Mouse (Mus musculus): ENCODE measurements around the gene Tmem156. TPM values are rescaled to one million over a fixed set of nuclear protein-coding genes. Genes with fewer than 3 reads are reported as not detected.
"Not testable (repeated sequence)": the region's sequence is repeated elsewhere in the genome, so short reads cannot be mapped to it uniquely, and the experiment has no call there.

Gene Tmem156
- polyA plus RNA-seq, 1 experiment: not detected

DNA sequence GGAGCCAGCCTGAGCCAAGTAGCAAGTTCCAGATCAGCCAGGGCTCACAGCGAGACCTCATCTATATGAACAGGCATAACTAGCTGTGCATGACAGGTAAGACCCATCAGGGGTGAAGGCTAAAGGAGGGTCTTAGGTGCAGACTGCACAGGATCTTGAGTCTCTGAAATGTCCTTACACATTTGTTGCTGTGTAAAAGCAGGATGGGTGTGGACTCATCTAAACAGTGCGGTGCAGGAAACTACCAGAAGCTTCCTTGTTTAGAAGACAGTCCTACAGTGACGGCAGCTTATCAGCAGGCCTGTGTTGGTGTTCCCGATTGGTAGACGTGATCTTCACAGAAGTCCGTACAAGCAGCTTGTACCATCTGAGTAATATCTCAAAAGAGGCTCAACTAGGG lies 21.4 kb upstream of the Tmem156 start:
- Histone ChIP-seq H3K4me3 (ENCODE audit: insufficient read depth, poor library complexity, severe bottlenecking) (no peak overlapping the region), H3K79me2 (ENCODE audit: control insufficient read depth, insufficient read depth) (no peaks in the 10 kb centered on the region), H3K79me3 (ENCODE audit: low read depth) (no peaks in the 10 kb centered on the region), H3K27me3 (ENCODE audit: control insufficient read depth, insufficient read depth, insufficient read length) (no peaks in the 10 kb centered on the region), H3K36me3 (ENCODE audit: control insufficient read depth, insufficient read depth) (no peaks in the 10 kb centered on the region), H3ac (ENCODE audit: control insufficient read depth, insufficient read length, low read depth) (no peak overlapping the region)
- TF ChIP-seq CEBPB (IDR thresholded peaks at IDR 0.05; ENCODE audit: low read depth): no peak
- TF ChIP-seq FOSL1 (IDR thresholded peaks at IDR 0.05; ENCODE audit: insufficient read depth, low read length, poor library complexity, severe bottlenecking): no peak

DNA sequence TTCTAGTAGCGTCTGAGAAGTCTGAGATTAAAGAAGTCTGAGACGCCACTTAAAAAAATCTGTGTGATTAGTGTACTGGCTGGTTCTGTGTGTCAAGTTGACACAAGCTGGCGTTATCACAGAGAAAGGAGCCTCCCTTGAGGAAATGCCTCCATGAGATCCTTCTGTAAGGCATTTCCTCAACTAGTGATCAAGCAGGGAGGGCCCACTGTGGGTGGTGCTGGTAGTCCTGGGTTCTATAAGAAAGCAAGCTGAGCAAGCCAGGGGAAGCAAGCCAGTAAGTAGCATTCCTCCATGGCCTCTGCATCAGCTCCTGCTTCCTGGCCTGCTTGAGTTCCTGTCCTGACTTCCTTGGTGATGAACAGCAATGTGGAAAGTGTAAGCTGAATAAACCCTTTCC lies 20.3 kb upstream of the Tmem156 start:
- not testable (repeated sequence) for H3ac ChIP-seq (ENCODE audit: control insufficient read depth, insufficient read length, low read depth)

DNA sequence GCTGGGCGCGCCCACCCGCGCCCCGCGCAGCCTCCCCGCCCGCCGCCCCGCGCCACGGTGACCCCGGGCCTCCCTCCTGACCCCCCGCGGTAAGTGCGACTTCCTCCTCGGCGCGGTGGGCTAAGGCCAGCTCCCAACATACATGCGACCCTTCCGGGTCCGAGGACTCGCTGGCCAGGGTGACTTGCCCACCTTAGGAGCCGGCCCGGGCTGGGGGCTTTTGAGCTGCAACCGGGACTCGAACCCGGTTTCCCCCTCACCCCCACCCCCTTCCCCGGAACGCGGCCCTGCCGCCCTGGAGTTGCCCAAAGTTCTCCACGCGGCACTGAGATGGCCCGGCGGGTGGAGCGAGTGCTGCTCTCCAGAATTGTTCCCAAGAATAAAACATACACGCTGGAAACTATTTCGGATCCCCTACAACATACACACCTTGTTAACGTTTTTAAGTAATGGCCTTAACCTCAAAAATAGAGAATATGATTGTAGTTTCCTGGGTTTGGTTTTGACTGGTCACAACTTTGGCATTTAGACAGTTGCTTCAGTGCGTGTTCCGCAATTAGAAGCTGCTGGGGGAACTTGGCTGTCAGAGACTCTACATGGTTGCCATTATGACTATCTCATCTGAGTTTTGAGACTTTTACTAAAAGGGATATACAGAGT lies 16.0 kb upstream of the Tmem156 start:
- H3K79me3 ChIP-seq (ENCODE audit: low read depth): no peaks in the 10 kb centered on the region
- no peak for TF ChIP-seq CTCF (IDR thresholded peaks at IDR 0.05; ENCODE audit: control insufficient read depth, insufficient read depth, insufficient read length)
- TF ChIP-seq CEBPB (IDR thresholded peaks at IDR 0.05; ENCODE audit: low read depth): no peak
- no peak for TF ChIP-seq USF1 (IDR thresholded peaks at IDR 0.05; ENCODE audit: low read depth)
- TF ChIP-seq MAX (IDR thresholded peaks at IDR 0.05): no peak
- H3ac ChIP-seq (ENCODE audit: control insufficient read depth, insufficient read length, low read depth): peak overlapping the region; percentile 87
- H3K36me3 ChIP-seq (ENCODE audit: control insufficient read depth, insufficient read depth): no peaks in the 10 kb centered on the region
- peak overlapping the region; percentile 43 for H3K4me3 ChIP-seq (ENCODE audit: insufficient read depth, poor library complexity, severe bottlenecking)
- no peaks in the 10 kb centered on the region for H3K79me2 ChIP-seq (ENCODE audit: control insufficient read depth, insufficient read depth)
- H3K27me3 ChIP-seq (ENCODE audit: control insufficient read depth, insufficient read depth, insufficient read length): no peaks in the 10 kb centered on the region

More for the DNA sequence above, 20.3 kb upstream of the Tmem156 start:
- H3K79me3 ChIP-seq (ENCODE audit: low read depth); H3K36me3 ChIP-seq (ENCODE audit: control insufficient read depth, insufficient read depth); H3K4me3 ChIP-seq (ENCODE audit: insufficient read depth, poor library complexity, severe bottlenecking); H3K27me3 ChIP-seq (ENCODE audit: control insufficient read depth, insufficient read depth, insufficient read length); H3K79me2 ChIP-seq (ENCODE audit: control insufficient read depth, insufficient read depth): not testable (repeated sequence)

DNA sequence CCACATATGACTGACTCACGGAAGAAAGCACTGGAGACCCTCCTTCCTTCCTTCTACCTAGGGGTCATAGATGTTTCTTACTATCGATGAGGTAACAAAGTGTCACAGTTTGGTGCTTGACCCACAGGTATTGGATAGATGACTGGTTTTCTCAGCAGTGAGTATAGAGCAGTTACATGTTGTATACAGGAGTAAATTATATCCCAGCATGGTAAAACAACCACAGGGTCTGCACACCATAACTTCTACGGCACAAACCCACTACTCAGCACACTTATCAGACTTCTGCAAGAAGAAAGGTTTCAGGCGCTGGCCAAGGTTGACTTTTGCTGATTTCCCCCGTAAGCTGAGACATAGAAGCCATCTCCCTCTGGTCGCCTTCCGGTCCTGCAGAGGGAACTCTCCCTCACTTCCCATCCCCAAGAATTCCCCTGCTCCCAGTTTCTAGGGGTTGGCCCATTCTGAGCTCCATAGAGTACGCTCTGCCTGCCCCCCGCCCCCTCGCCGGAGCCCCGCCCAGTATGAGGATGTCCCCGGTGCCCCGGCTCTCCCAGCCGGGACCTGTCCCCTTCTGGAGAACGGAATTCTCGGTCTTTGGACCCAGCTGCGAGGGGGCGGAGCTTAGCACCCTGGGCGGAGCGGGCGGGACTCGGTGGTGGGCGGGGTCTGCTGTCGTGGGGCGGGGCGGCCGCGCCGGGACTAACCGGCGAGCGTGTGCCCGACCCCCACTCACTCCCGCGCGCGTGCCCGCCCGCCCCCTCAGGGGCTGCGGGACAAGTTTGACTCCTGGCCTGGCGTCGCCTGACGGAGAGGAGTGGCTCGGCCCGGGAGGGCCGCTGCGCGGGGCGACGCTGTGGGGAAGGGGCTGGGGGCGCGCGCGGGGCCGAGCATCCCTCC lies 15.2 kb upstream of the Tmem156 start, which contains the start of gene Klhl5:
TSS of gene Klhl5 (plus strand) at position 664 of the 897 bp plus-strand sequence.
- H3K36me3 ChIP-seq (ENCODE audit: control insufficient read depth, insufficient read depth): no peaks in the 10 kb centered on the region
- no peaks in the 10 kb centered on the region for H3K79me3 ChIP-seq (ENCODE audit: low read depth)
- H3K4me3 ChIP-seq (ENCODE audit: insufficient read depth, poor library complexity, severe bottlenecking): peak within 1 kb of the TSS; percentile 43
- H3K79me2 ChIP-seq (ENCODE audit: control insufficient read depth, insufficient read depth): no peaks in the 10 kb centered on the region
- TF ChIP-seq MAX (IDR thresholded peaks at IDR 0.05) (no peak), USF1 (IDR thresholded peaks at IDR 0.05; ENCODE audit: low read depth) (no peak)
- no peaks in the 10 kb centered on the region for H3K27me3 ChIP-seq (ENCODE audit: control insufficient read depth, insufficient read depth, insufficient read length)
- peak within 1 kb of the TSS; percentile 87 for H3ac ChIP-seq (ENCODE audit: control insufficient read depth, insufficient read length, low read depth)

DNA sequence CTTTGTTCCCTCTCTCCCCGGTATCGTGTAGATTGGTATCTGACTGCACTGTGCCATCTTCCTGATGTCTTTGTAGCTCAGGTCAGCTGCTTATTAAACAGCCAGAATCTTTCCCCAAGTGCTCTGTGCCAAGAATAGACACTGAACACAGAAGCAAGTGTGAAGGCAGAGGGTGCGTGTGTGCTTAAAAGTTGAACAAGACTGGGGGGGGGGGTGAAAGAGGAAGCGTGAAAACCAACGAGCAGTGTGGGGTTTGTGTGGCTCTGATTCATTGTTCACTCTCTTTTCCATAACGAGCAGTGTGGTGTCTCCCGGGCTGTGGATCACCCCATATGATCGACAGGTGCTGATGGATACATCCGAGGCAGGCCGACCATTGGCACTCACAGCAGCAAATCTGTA lies 10.7 kb upstream of the Tmem156 start:
- H3K79me2 ChIP-seq (ENCODE audit: control insufficient read depth, insufficient read depth): no peaks in the 10 kb centered on the region
- no peak for TF ChIP-seq CTCF (IDR thresholded peaks at IDR 0.05; ENCODE audit: control insufficient read depth, insufficient read depth, insufficient read length)
- no peak for TF ChIP-seq MAX (IDR thresholded peaks at IDR 0.05)
- no peaks in the 10 kb centered on the region for H3K36me3 ChIP-seq (ENCODE audit: control insufficient read depth, insufficient read depth)
- H3K27me3 ChIP-seq (ENCODE audit: control insufficient read depth, insufficient read depth, insufficient read length): no peaks in the 10 kb centered on the region
- H3K79me3 ChIP-seq (ENCODE audit: low read depth): no peaks in the 10 kb centered on the region
- H3K4me3 ChIP-seq (ENCODE audit: insufficient read depth, poor library complexity, severe bottlenecking): no peak overlapping the region
- no peak overlapping the region for H3ac ChIP-seq (ENCODE audit: control insufficient read depth, insufficient read length, low read depth)

DNA sequence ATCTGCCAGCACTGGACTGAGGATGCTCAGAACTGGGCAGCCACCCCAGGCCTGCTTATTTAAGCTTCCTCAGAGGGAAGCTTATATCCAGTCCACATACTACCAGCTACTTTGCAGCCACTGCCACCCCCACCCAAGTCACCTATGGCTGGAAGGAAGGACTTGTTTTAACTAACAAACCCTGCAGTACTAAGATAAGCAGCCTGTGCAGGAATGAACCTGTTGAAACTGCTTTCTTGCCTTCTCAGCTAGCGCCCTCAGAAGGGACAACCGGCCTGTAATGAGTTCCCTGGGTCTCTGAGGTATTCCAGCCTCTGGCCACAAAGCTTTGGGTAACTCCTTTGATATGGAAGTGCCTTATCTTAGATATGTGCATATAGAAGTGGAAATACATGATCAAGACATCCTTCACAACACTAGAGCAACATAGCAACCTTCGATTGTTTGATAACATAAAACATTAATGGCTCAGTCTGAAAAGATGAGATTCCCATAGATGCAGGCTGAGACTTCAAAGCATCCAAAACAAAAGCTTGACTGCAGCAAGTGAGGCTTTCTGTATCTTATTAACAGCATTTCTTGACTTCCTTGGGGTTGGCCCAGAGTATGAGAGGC lies 10.2 kb upstream of the Tmem156 start:
- Histone ChIP-seq H3K4me3 (ENCODE audit: insufficient read depth, poor library complexity, severe bottlenecking) (no peak overlapping the region), H3K27me3 (ENCODE audit: control insufficient read depth, insufficient read depth, insufficient read length) (no peaks in the 10 kb centered on the region), H3K36me3 (ENCODE audit: control insufficient read depth, insufficient read depth) (no peaks in the 10 kb centered on the region), H3ac (ENCODE audit: control insufficient read depth, insufficient read length, low read depth) (no peak overlapping the region), H3K79me2 (ENCODE audit: control insufficient read depth, insufficient read depth) (no peaks in the 10 kb centered on the region), H3K79me3 (ENCODE audit: low read depth) (no peaks in the 10 kb centered on the region)
- TF ChIP-seq CTCF (IDR thresholded peaks at IDR 0.05; ENCODE audit: control insufficient read depth, insufficient read depth, insufficient read length): no peak
- no peak for TF ChIP-seq FOSL1 (IDR thresholded peaks at IDR 0.05; ENCODE audit: insufficient read depth, low read length, poor library complexity, severe bottlenecking)
- TF ChIP-seq MYOG (IDR thresholded peaks at IDR 0.05; ENCODE audit: control insufficient read depth, extremely low read depth, insufficient read length): no peak
- TF ChIP-seq MYOD1 (IDR thresholded peaks at IDR 0.05; ENCODE audit: control insufficient read depth, insufficient read length, low read depth): no peak
- TF ChIP-seq USF1 (IDR thresholded peaks at IDR 0.05; ENCODE audit: low read depth): no peak
- TF ChIP-seq CEBPB (IDR thresholded peaks at IDR 0.05; ENCODE audit: low read depth): no peak
